Mouse (Mus musculus) kidney, embryonic 16.5 days (tissue): ENCODE data around the gene Mns1. TPM values are rescaled to one million over a fixed set of nuclear protein-coding genes. Genes with fewer than 3 reads are reported as not detected.
A peak's percentile ranks its signal among the peaks of the same experiment; 100 is the strongest.

Experiments
- ATAC-seq: fragments of 200-750 bp; cut with Nextera tagmentation; 2 replicates; pipeline ENCODE4 v1.8.0; 2017; ENCODE audit warnings: moderate TSS enrichment; ENCODE audit not compliant: low FRiP score, low TSS enrichment
- H3K27ac ChIP-seq: fragments of 300-500 bp; sonication (generic); 2 replicates; pipeline ENCODE4 v1.5.1; 2014; ENCODE audit warnings: low read length
- H3K27me3 ChIP-seq: fragments of 300-500 bp; sonication (generic); 2 replicates; pipeline ENCODE4 v1.6.1; 2014; ENCODE audit warnings: low read length, control low read depth, mixed read lengths; ENCODE audit not compliant: insufficient read depth
- H3K36me3 ChIP-seq: fragments of 300-500 bp; sonication (generic); 2 replicates; pipeline ENCODE4 v1.6.1; 2014; ENCODE audit warnings: low read length, control low read depth, mixed read lengths; ENCODE audit not compliant: insufficient read depth
- H3K4me1 ChIP-seq: fragments of 300-500 bp; sonication (generic); 2 replicates; pipeline ENCODE4 v1.6.1; 2014; ENCODE audit warnings: low read length, control low read depth, mixed read lengths; ENCODE audit not compliant: insufficient read depth
- H3K4me2 ChIP-seq: fragments of 300-500 bp; sonication (generic); replicated peaks from 2 replicates; pipeline ENCODE4 v1.6.1; 2014; ENCODE audit warnings: low read depth, low read length
- H3K4me3 ChIP-seq: fragments of 300-500 bp; sonication (generic); 2 replicates; pipeline ENCODE4 v1.5.1; 2014; ENCODE audit warnings: mild to moderate bottlenecking, low read length
- H3K9ac ChIP-seq: fragments of 300-500 bp; sonication (generic); replicated peaks from 2 replicates; pipeline ENCODE4 v1.6.1; 2014; ENCODE audit warnings: low read length
- H3K9me3 ChIP-seq: fragments of 300-500 bp; sonication (generic); 2 replicates; pipeline ENCODE4 v1.6.1; 2016; ENCODE audit warnings: low read length, control low read depth
- WGBS: fragments of 180-500 bp; shearing (Covaris S2); extraction: QIAGEN DNeasy Blood & Tissue Kit; methylation state at CpG from one replicate; pipeline ENCODE4 v1.1.7; 2014; 5-methylcytosine and 5-hydroxymethylcytosine counted together
- microRNA-seq: library from miRNA; unstranded; fragments of <30 nt; microRNA quantifications from one replicate; pipeline ENCODE4, GENCODE M21; 2016
- polyA plus RNA-seq: library from polyadenylated mRNA; unstranded; fragments of >200 nt; fragmentation: Nextera tagmentation; extraction: Ambion mirVana; gene quantifications from 2 replicates; pipeline ENCODE4 v1.2.1, GENCODE M21; 2015

Mns1 gene
- polyA plus RNA-seq, 1 experiment from 2014 or later, result 25.3 TPM

GRCm38 (mm10) chr9:72492194-72492565, 54.4 kb downstream of the Mns1 start, which contains the start of gene Tex9:
Tex9 (minus strand) TSS chr9:72492212.
- Histone ChIP-seq H3K4me1 (peaks cover 10% of the 10 kb centered on the region), H3K36me3 (no peaks in the 10 kb centered on the region), H3K27ac (peak within 1 kb of the TSS; percentile 88), H3K4me3 (peak within 1 kb of the TSS; percentile 79), H3K9me3 (no peaks in the 10 kb centered on the region), H3K9ac (peak within 1 kb of the TSS; percentile 84), H3K27me3 (no peaks in the 10 kb centered on the region), H3K4me2 (peak within 1 kb of the TSS; percentile 77)
- ATAC-seq, result peak; percentile 59; the same call in 1 of the 2 replicates
- WGBS, result 12% methylated on average over 6 of the region's 6 CpGs

- 90% methylated on average over 2 of the region's 2 CpGs for WGBS
- no peak for ATAC-seq
- Histone ChIP-seq H3K4me3 (no peak overlapping the region), H3K27me3 (no peaks in the 10 kb centered on the region), H3K36me3 (no peaks in the 10 kb centered on the region), H3K27ac (no peak overlapping the region), H3K4me2 (no peak overlapping the region), H3K9me3 (no peaks in the 10 kb centered on the region), H3K4me1 (peaks cover 10% of the 10 kb centered on the region), H3K9ac (no peak overlapping the region)
These were observed 55.7 kb downstream of the Mns1 start for GRCm38 (mm10) chr9:72493465-72493864.

- no peak overlapping the region for H3K4me2 ChIP-seq
- H3K4me3 ChIP-seq, result no peak overlapping the region
- 79% methylated on average over 3 of the region's 3 CpGs for WGBS
- no peaks in the 10 kb centered on the region for H3K9me3 ChIP-seq
- H3K9ac ChIP-seq, result no peak overlapping the region
- no peak for ATAC-seq
- H3K36me3 ChIP-seq, result no peaks in the 10 kb centered on the region
- H3K4me1 ChIP-seq, result peaks cover 10% of the 10 kb centered on the region
- no peak overlapping the region for H3K27ac ChIP-seq
- H3K27me3 ChIP-seq, result no peaks in the 10 kb centered on the region
These were observed 56.3 kb downstream of the Mns1 start for GRCm38 (mm10) chr9:72493984-72494685.

GRCm38 (mm10) chr9:72496691-72497090, 58.9 kb downstream of the Mns1 start:
- ATAC-seq, result no peak
- H3K27me3 ChIP-seq, result no peaks in the 10 kb centered on the region
- no peak overlapping the region for H3K9ac ChIP-seq
- no peak overlapping the region for H3K4me3 ChIP-seq
- H3K36me3 ChIP-seq, result no peaks in the 10 kb centered on the region
- WGBS, result 75% methylated on average over 2 of the region's 2 CpGs
- H3K27ac ChIP-seq, result no peak overlapping the region
- H3K4me2 ChIP-seq, result no peak overlapping the region
- H3K4me1 ChIP-seq, result peaks cover 4% of the 10 kb centered on the region
- no peaks in the 10 kb centered on the region for H3K9me3 ChIP-seq

GRCm38 (mm10) chr9:72497171-72497570, 59.4 kb downstream of the Mns1 start:
- ATAC-seq, result no peak
- H3K36me3 ChIP-seq, result no peaks in the 10 kb centered on the region
- no peaks in the 10 kb centered on the region for H3K27me3 ChIP-seq
- H3K4me1 ChIP-seq, result peaks cover 3% of the 10 kb centered on the region
- H3K4me3 ChIP-seq, result no peak overlapping the region
- no peaks in the 10 kb centered on the region for H3K9me3 ChIP-seq
- H3K4me2 ChIP-seq, result no peak overlapping the region
- 75% methylated on average over 3 of the region's 3 CpGs for WGBS
- H3K27ac ChIP-seq, result no peak overlapping the region
- H3K9ac ChIP-seq, result no peak overlapping the region

Small RNA genes within 50 kb of the gene (microRNA-seq; reads per million reads assigned to microRNA genes)
- gene Gm28010, result not detected

Other genes with a start within 250 kb of the Mns1 start
- 31.2 and 42.0 TPM in 2 replicates for gene Zfp280d, start 163.2 kb upstream of the Mns1 start, polyA plus RNA-seq
- 28.2 and 38.3 TPM in 2 replicates for gene Tex9, start 54.2 kb downstream of the Mns1 start, polyA plus RNA-seq
- 9.8 and 13.3 TPM in 2 replicates for gene Rfx7, start 94.2 kb downstream of the Mns1 start, polyA plus RNA-seq
- gene Nedd4, start 224.3 kb downstream of the Mns1 start, polyA plus RNA-seq, result 652 and 684 TPM in 2 replicates